Mouse (Mus musculus) testis, adult 2 months (tissue): ENCODE results near the gene Synj2.

Experiments
- CTCF ChIP-seq: fragments of 200-500 bp; IDR thresholded peaks from 2 replicates; pipeline ENCODE4 v1.5.1; 2012; ENCODE audit warnings: low read depth, mild to moderate bottlenecking, inconsistent platforms, low read length, moderate library complexity; ENCODE audit not compliant: control insufficient read depth, insufficient read depth, insufficient replicate concordance
- POLR2A ChIP-seq: fragments of 200-500 bp; IDR thresholded peaks from 2 replicates; pipeline ENCODE4 v1.6.1; 2012; ENCODE audit warnings: low read depth, mild to moderate bottlenecking, inconsistent platforms, low read length, moderate library complexity; ENCODE audit not compliant: control insufficient read depth

- TF ChIP-seq CTCF (no peak), POLR2A (no peak)
These were observed 6.0 kb downstream of the Synj2 start for GRCm38 (mm10) chr17:5947039-5947438.
